Mouse (Mus musculus): ENCODE results near the gene Racgap1.

The Racgap1 gene

DNA sequence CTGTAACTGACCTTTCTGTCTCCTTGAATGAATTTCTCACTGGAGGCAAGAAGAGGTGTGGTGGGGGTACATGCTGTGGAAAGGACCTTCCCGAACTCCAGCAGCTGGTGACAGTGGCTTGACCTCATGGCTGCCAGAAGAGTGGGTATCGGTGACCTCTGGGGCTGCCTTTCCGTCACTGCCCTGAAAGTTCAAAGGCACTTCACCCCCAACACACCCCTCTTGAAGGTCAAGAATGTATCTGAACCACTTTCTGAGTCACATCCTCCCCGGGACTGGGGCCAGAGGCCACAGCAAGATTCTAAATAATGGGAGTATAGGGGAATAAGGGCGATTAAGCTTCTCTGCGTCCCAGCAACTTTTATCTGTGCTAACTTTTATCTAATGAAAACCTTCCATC is 65.7 kb downstream of the Racgap1 start:
- no peak for DNase-seq

DNA sequence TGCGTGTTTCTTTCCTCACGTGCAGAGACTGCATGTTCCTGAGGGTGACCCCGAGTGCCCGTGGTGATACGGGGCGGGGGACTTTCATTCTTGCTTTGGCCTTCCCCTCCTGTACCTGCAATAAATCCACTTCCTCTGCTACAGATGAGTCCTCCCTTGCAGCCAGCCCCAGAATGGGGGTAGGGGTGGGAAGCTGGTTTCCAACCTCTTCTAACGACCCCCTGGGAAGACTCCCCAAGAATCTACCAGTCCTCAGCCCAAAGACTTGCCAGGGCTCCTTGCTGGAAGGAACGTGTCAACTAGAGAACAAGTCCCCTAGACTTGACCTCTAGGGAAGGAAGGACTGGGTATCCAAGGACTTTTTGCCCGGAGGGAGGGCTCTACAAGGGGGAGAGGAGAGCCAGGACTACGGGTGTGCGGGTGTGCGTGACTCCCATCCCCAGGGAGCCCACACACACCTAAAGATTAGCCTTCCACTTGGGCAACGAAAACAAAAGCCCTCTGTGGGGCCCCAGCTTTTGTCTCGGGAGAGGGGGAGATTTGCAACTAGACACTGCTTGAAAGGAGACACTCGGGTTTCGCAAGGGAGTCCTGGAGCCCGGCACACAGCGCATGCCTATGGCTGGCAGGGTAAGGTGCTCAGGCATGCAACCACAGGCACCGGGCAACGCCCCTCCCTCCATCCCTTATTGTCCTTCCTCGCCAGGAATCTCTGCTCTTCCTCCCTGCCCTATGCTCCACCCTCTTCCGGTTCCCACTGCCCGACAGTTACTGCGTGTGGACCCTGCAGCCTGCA is 66.9 kb downstream of the Racgap1 start:
- no peak for DNase-seq

DNA sequence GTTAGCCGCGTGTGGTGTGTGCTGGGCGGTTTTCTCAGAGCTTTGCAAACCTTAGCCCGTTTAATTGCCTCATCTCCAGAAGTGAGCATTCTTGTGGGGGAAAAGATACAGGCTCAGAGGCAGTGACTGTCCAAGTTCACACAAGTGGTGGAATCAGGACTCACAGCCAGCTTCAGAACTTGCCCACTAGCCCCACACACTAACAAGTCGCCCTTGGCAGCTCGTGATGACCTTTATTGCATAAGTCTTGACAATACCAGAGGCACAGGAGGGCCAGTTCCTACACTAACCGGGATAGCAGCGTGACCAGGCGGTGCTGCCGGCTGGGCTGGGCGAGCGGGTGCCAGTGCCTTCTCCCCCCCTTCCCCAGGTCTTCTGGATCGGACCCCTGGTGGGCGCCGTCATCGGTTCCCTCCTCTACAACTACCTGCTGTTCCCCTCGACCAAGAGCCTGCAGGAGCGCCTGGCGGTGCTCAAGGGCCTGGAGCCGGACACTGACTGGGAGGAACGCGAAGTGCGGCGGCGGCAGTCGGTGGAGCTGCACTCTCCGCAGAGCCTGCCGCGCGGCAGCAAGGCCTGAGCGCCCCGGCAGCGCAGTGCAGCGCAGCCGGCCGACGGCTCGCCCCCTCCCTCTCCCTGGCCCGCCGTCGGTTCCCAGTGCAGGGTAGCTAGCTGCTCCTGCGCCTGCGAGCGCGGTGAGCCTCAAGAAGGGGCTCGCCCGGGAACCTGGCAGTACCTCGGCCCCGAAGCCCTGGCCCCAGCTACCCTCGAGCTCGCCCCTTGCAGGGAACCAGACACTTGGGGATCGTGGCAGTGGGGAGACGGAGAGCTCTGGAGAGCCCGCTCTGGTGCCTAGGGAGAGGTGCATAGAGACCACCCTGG is 67.8 kb downstream of the Racgap1 start:
- DNase-seq: peak; percentile 57

DNA sequence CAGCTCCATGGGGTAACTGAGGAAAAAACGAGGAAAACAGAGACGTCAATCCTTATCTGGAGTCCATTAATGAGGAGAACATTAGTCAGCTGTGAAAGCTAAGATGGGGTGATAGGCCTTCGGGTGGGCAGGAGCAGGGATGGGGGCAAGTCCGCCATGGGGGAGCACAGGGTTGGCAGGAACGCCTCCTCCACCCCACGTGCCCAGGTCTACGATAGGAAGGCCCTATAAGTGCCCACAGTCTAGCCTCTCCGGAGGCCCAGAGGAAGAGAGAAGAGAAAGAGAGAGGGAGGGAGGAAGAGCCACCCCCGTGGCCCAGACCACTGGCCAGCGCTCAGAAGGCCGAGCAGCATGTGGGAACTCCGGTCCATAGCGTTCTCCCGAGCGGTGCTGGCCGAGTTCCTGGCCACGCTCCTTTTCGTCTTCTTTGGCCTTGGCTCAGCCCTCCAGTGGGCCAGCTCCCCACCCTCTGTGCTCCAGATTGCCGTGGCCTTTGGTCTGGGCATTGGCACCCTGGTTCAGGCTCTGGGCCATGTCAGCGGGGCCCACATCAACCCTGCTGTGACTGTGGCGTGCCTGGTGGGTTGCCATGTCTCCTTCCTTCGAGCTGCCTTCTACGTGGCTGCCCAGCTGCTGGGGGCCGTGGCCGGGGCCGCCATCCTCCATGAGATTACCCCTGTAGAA is 72.5 kb downstream of the Racgap1 start, which contains the start of gene Aqp2:
TSS of gene Aqp2 (plus strand) at position 254 of the 684 bp plus-strand sequence.
- no peak for DNase-seq
